Mouse (Mus musculus): ENCODE results near the gene Mapk14.

DNA sequence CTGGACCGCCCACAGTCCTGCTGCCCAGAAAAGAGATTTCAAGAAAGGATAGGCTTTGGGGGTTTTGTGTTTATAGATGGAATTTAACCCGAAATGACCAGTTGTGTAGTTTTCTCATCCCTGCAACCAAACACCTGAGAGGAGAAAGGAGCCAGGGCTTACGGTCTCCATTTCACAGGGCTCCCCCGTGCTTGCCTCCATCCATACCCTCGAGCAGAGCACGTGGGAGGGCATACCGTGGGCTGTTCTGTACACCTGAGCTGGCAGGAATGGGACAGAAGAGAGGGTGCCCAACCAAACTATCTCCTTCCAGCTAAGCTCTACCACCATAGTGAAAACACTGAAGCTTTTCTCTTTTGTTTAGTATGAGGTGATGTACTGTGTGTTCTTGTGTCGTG is 19.2 kb downstream of the Mapk14 start:
- TF ChIP-seq CTCF (conservative IDR thresholded peaks at IDR 0.05; ENCODE audit: insufficient read depth, insufficient read length, low read depth, low read length): no peak
- TF ChIP-seq POLR2A (IDR thresholded peaks at IDR 0.05; ENCODE audit: low read depth, low read length): no peak

Measured in kidney, adult 2 months (tissue).